Mouse (Mus musculus) embryo, embryonic 10 days (tissue): Measurements from ENCODE around the gene Dnah14.

Source experiments
- DNase-seq: peaks from one replicate; pipeline ENCODE4 v3.0.0-alpha.2; 2015; ENCODE audit warnings: low spot score

Gene Dnah14

DNA sequence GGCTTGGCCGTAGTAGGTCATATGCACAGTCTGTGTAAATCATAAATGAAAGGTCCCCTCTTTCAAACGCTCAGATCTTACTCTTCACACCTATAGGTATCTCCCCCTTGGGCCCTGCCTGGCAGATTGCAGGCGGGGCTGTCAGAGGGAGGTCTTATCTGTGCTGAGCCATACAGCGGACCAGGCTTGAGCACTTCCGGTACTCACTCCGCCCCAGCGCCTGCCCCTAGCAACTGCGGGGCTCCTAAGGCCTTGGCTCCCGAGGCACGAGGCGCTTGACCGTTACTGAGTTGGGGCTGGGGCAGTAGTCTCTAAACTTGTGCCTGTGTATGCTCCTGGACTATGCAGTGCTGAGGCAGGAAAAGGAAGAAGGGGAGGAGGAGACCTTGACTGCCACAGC, at the start of gene Dnah14:
TSS of gene Dnah14 (plus strand) at position 238 of the 400 bp plus-strand sequence.
- no peak for DNase-seq

DNA sequence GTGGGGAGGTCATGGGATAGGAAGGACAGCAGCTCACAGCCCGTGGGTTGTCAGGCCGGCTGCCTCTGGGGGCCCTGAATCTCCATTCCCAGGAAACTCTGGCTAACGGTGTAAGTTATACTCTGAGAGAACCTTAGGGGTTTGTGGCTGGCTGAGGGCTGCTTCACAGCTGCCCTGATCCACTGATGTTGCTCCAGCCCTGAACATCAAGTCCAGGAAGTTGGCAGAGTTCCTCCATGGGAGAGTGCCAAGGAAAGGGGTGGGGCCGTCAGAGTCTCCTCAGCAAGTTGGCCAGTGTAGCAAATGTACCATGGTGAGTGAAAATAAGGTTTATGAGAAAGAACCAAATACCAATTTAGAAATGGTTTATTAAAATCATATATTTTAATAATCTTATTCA, 47.0 kb upstream of the Dnah14 start:
- DNase-seq, result no peak

DNA sequence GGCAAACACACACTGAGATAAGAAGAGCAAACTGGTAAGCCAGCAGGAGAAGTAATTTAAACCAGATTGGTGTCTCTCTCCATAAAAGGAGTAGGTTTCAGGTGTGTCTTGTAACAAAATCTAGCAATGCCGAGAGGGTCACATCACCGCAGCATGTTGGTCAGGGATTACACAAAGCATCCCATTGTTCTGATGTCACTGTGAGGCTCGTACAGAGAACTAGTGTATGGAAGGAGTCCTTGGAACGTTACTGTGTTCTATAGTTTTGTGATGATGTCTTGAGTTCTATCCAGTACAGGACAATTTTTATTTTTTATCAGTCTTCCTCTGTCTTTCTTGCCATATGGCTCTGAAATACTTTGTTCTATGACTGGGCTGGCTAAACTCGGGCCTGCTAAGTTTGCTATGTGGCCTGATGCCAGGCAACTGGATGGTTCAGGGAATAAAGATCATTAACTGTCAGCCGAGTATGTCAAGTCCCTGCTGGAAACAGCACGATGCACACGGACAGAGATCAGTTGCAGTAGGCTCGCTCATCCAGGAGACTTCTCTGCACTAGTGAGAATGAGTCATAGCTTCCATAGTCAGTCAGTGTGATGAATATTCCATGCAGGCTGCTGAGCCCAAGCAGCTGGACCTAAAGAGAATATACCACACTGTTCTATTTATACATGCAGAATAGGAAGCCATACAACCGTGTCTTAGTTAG, 41.0 kb upstream of the Dnah14 start:
- DNase-seq, result peak; percentile 33

DNA sequence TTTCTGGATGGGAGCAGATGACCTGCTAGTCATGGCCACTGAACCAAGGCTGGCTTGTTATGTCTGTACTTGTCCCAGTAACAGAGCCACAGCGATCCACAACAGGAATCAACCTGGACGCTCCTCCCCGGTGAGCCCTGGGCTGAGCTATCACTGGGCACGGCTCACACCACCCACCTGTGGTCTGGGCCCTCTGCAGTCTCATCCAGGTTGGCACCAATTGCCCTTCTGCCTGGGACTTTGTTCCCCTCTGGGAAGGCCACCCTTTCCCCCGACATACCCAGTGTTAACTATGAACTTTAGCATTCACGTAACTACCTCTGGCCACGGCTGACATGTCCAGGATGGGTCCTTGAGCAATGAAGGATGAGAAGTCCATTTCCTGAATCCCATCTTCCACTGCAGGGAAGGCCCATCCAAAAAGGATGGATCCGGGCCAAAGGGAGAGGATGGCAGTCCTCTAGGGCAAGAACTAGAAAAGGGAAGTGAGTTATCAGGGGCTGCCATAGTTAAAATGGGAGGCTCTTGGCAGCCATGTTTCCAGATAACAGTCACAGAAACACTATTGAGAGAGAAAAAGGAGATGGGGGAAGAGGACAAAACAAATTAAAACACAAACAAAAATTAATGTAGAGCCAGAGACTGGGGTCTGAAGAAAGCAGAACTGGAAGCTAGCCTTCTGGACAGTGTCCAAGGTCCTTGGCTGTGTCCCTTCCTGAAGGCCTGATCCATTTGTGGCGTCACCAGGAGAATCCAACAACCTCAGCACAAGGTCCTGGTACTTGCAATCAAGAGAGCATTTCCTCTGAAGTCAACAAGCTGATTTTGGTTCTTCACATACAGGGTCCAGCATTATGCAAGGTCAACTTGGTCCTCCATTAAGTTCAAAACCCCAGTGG, 38.5 kb upstream of the Dnah14 start:
- no peak for DNase-seq

DNA sequence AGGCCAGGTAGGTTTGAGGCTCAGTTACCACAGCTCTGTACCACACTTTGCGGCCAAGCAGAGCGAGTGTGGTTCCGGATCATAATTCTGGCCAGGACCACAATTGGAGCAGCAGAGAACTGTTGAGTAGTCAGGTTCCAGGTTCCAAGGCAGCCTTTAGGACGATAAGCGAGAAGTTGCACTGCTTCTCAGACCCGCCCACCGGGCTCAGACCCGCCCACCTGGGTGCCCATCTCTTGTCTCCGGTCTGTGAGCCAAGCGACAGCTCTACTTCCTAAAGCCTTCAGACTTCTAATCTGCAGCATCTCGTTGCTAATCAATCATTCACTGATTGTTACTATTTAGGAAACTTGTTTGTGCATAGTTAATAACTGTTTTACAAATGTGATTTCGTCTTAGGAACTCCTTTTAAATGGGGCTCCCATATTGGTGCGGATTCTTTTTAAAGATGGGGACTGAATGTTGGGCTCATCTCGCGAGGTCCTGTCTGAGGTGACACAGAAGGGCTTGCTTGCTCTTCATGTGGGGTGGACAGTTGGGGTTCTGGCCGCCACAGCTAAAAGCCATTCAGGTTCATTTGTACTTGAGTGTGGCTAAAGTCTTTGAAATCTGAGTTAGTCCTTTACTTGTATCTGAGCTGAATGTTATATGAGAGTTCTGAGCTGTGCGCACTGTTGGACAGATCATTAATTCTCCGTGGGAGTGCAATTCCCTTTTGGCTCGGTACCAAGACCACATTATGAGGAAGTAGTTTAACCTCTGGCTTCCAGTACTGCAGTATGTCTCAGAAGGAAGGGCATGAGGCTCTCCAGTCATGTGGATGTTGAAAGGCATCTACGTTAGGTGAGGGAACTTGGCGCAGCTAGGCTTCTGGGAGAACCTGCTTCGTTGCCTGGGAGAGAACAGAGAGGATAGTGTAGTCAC, 36.3 kb upstream of the Dnah14 start:
- no peak for DNase-seq

DNA sequence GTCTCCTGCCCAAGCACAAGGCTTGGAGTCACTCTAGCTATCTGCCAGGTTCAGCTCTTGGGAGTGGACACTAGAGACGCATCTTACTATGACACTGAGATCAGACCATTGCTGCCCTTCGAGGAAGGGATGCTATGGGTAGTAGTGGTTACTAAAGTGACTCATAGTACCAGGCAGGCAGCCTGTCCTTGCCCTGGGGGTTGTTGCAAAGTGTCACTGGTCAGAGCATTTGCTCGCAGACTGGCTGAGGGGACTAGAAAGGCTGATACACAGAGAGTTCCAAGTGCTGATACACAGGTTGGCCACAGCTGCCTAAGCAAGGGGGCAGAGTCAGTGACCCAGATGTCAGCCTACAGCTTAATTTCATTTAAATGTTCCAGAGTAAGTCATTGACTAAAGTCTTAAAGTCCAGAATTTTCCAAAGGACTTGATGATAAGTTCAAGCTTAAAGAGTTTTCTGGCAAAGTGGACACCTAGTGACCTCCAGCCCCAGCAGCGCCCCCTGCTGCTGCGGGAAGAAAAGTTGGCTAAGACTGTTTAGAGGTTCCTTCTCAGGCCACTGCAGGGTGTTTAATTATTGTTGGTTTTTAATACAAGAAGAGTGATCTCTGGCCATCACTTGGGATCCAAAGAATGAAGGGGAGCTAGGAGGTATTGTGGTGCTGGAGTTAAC, 32.5 kb upstream of the Dnah14 start:
- DNase-seq, result no peak

DNA sequence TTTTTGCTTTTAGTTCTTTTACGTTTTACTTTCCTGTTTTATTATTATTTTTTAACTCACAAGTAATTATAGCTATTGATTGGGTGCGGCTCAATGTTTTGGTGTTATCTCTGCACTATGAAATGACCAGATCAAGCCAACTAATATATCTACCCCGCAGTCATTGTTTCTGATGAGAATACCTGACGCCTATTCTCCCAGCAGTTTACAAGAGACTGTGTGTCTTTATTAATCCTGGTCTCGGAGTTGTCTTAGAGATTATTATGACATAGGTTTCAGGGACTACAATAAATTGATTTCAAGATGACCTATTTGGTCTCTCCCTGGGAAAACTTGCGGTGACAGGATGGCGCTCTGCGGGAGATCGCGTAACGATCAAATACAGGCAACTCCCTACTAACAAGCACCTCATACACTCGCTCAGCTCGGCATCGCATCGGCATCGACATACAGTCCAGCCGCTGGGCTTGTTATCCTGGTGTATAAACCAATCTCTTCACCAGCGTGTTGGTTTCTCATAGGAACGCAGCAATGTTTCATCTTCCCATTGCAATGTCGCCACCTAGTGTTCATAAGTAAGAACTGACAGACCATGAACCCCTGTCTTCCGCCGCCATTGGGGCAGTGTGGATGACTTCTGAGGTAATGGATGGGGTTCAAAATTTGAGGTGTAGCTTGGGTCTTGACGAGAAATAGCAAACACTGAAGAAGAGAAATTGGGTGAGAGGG, 31.2 kb upstream of the Dnah14 start:
- DNase-seq, result peak; percentile 93

DNA sequence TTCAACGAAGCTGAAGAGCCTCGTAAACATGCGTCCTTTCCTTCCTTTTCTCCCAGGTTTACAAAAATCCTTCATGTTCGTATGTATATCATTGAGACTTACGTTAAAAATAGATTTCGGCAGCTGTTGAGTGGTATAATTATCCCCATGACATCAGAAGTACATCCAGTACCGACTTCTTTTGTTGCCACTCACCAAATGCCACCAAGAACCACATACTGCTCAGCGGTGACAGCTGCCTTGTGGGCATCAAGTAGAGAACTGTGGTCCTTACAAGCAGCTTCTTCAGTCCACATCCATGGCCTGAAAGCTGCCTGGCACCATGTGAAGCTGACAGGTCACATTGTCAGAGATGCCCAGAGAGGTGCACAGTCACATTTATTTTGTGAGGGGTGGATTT, 26.4 kb upstream of the Dnah14 start:
- no peak for DNase-seq

DNA sequence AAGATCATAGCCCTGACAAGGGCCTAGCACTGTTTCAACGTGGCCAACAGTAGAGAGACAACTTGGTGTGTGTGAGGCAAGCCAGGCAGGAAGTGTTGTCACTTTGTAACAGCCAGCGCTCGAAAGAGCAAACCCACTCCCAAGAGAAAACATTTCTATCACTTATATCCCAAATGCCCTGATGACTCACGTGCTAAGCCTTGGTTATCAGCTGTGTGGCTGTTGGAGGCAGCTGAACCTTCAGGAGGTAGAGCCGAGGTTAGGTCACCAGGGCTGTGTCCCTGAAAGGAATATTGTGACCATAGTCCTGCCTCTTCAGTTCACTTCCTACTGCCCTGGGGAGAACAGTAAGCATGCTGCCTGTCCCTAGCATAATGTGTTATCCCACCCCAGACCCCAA, 25.5 kb upstream of the Dnah14 start:
- no peak for DNase-seq

DNA sequence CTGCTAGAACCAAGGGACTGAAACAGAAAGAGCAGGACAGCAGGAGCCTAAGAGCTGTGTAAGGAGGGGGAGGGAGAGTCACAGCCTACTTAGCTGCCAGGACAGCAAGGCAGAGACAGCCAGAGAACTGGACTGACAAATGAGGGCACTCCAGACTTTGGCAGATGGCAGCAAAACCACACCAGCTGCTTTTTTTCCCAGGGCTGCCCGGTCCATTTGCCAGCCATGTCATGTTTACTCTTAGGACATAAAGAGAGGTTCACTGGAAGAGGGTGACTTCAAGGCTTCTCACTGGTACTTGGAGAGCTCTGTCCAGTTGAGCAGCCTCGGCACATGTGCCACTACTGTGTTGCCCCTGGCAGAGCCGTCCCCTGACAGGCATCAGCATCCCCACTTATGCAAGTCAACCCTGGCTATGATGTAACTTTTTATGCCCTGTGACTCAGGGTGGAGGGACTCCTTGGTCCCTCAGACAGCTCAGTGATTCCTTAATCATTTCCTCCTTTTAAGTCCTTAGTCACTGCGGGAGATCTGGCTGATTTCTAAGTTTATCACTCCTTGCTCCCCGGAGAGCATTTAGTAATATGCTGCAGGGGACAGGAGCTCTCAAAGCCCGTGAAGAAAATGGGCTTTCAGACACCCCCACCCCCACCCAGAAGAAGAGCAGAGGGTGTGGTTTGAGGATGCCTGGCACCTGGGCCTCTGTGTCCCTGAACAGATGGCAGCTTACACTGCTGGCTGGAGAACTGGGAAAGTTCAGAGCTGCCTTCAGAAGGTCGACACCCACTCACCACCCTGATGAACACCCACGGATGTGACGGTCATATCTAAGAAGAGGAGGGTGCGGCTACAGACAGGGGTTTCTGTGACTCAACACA, 23.6 kb upstream of the Dnah14 start:
- DNase-seq, result no peak

DNA sequence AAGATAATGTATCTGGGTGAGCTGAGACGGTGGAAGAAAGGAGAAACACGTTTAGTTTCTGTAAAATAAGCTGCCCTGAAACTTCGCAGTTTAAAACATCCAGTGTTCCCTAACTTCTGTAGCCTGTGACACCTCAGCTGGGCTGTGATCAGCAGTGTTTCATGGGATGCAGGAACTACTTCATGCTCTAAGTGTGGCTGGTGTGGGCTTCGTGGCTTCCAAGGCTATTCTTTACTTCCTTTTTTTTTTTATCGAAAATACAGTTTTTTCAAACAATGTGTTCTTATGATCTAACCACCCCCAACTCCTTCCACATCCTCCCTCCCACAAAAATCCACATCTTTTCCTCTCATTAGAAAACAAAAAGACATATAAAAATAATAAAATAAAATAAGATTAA, 20.9 kb upstream of the Dnah14 start:
- DNase-seq, result no peak

DNA sequence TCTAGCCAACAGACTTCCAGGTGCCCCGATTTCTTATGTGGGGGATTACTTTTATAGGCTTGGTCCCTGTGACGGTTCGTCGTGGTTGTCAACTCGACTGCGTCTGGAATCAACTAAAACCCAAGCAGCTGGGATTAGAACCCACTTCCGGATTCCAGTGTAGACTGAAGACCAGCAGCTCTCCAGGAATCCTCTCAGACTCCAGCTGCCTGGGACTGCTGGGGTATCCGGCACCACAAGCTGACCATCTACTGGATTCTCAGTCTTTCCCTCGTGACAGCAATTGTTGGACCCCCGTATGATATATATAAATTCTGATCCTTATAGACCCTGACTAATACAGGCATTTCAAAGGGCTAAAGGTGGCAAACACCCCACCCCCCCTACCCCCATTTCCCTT, 16.7 kb upstream of the Dnah14 start:
- no peak for DNase-seq

DNA sequence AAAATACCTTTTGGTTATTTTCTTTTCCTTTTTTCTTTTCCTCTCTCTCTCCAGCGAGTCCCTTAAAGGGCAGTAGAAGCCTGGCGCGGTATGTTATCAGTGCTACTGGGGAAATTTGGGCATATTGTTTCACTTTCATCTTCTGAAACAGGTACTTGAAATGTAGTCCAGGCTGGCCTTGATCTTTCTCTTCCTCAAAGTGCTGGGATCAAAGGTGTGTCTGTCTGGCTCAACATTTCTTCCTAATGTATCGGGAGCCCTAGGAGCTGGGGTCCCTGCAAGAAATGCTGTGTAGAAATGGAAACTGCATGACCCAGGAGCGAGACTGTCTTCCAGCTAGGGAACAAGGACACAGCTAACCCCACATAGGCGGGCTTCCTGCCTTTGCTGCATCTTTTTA, 16.0 kb upstream of the Dnah14 start:
- DNase-seq, result no peak

DNA sequence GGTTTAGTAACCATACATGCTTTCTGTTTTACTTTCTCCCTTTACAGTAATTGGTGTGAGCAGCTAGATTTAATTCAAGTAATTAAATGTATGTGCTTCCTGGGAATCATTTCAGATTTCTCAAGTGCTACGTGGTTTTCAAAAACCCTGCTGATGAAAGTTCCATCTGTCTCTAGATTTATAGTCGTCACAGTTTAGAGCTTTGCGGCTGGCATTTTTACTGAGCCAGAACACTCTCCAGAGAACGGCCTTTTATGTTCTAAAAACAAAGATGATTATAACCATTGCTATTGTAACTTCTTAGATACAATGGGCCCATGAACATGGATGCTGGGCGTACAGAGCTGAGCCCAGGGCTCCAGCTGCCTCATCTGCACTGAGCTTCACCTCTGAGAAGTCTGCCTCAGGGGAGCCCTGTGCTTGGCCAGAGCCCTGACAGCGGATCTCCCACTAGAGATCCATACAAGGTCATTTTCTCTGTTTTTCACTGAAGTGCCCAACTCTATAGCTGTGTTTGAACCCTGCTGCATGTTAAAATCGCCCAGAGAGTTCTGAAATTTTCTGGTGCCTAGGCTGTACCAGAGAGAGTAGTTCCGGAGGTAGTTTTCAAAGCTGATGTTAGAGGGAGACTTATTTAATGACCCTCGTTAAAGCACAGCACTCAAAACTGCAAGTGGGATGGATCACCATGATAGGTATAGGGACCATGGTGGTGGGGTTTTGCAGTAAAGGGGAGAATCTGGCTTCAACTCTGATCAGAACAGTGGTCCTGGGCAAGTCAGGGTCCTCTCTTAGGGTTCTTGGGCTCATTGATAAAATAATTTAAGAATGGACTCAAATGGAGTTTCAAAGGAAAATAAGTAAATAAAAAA, 15.2 kb upstream of the Dnah14 start:
- DNase-seq, result no peak

DNA sequence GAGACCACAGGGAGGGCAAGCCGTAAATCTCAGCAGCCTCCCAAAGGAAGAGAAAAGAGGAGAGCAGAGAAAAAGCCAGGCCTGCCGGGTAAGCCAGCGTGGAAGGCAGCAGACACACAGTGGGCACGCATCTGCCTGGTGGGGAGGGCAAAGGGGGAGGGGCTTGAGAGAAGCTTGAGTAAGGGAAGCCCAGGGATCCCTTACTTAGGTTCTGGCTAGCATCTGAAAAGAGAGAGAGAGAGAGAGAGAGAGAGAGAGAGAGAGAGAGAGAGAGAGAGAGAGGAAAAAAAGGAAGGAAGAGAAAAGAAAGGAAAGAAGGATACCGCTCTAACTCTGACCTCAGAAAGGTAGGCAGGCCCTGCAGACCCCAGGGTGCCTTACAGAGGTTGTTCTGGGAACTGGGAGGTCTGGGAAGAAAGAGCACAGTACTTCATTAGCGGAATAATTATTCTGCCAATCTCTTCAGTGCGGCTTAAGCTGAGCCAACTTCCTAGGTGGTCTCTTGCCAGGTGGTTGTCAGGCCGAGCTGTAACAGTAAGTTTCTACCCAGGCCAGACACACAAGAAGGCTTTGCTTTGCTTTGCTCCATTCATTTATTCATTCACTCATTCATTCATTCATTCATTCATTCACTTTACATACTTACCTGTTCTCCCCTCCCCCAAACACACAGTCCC, 14.5 kb upstream of the Dnah14 start:
- DNase-seq, result no peak

DNA sequence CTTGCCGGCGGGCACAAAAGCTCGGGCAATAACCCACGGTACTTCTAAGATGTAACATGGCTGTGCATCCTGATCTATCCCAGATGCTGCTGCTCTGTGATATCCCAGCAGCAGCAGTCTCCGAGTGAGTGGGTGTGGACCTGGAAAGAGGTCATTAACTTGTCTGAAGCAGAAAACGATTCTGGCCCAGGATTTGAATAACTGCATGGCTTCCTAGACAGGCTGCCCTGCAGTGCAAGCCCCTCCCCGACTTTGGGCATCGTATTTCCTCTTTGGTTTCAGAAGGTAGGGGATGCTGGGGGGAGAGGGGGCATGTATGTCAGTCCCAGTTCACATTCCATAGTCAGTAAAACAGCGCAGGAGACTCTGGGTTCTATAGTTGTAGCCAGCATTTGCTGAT, 6.9 kb upstream of the Dnah14 start:
- DNase-seq, result peak; percentile 27

DNA sequence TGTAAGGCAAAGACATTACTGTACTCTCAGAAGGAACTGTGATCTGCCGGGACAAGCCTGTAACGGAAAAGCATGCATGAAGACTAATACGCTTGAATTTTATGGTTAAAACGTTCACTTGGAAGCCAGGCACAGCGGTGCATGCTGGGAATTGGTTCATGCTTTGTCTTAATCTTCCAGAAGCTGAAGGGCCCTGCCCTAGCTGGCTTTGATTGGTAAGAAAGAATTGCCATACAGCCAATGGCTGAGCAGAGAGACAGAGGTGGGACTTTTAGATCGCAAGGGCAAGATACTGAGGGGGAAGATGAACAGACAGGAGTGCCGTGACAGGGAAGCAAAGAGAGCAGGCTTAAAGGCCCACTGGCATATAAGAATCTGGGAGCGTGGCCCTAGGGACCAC, 6.8 kb downstream of the Dnah14 start:
- peak; percentile 30 for DNase-seq

DNA sequence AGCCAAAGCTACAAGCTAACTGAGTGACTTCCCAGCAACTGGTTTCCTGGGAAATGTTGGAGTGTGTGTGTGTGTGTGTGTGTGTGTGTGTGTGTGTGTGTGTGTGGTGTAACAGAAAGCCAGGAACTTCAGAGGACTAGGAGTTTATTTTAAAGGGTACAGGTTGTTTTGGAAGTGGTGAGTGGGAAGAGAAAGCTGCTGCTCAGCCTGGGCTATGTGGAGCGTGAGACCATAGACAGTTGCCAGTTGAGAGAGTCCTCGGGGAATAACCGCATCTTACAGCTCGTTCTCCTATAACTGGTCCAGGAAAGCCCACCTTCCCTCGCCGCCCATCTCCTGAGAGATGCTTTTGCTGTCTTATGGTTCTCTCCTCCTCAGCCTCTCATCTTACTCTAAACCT, 12.8 kb downstream of the Dnah14 start:
- no peak for DNase-seq

DNA sequence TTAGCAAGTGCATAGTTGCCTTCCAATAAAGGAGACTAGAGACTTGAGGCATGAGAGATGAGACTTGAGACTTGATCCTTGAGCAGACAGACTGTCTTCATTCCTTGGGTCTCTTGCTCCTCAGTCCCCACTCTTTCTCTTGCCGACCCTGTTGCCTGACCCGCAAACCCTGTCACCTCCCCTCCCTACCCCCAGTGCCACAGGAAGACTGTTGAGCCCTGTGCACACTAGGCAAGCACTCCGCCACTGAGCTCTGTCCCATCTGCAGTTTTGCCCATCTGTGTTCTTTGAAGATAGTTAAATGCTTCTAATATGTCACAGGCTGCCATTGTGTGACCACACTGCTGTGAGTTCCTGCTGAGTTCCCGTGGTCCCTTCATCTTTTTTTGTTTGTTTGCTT, 23.0 kb downstream of the Dnah14 start:
- no peak for DNase-seq
